Comparison of ENCODE assay signal across 21 mouse cellular contexts in the genomic region with DNA sequence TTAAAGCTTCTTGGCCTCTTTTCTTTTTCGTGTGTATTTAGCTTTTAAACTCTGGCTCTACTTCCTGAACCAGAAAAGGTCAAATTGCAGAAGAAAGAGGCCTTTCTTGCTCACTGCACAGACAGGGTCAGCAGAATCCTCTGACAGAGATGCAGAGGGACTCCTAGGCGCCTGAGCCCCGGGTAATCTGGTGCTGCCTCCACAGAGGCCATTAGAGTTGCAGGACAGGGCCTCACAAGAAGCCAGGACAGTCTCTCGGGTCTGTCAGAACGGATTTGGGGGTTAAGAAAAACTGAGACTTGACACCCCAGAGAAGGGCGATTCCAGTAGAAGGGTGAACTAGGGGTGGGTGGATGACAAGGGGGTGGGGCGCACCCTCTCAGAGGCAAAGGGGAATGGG. TPM values are rescaled to one million over a fixed set of nuclear protein-coding genes. Genes with fewer than 3 reads are reported as not detected.
A peak's percentile ranks its signal among the peaks of the same experiment; 100 is the strongest.
DNase-seq lines count a peak whose midpoint lies in the region; ATAC-seq lines count a peak whose summit lies in the region.
"Had no signal": no experiment of that assay in that cellular context is flagged by ENCODE, and none has a peak within 500 bp of the region (broad histone marks: within the 10 kb centered on the region; RNA-seq: fewer than 3 reads in every experiment).

No protein-coding gene starts in this region.

- H3K9me3 ChIP-seq in midbrain, embryonic 10.5 days (replicated peaks), result no peaks in the 10 kb centered on the region
- no peaks in the 10 kb centered on the region for H3K9me3 ChIP-seq in midbrain, embryonic 15.5 days
- H3K9me3 ChIP-seq: embryonic facial prominence, embryonic 12.5 days; G1E; midbrain, embryonic 13.5 days; neural tube, embryonic 15.5 days had no signal

- no peak overlapping the region for H3K9ac ChIP-seq in midbrain, embryonic 15.5 days
- H3K9ac ChIP-seq: embryonic facial prominence, embryonic 12.5 days; forebrain, postnatal 0 days; liver, embryonic 14.5 days; midbrain, embryonic 13.5 days; neural tube, embryonic 15.5 days had no signal

- H3K4me1 ChIP-seq in midbrain, embryonic 10.5 days, result peaks cover 5% of the 10 kb centered on the region
- no peaks in the 10 kb centered on the region for H3K4me1 ChIP-seq in midbrain, embryonic 15.5 days
- H3K4me1 ChIP-seq: midbrain, embryonic 13.5 days had no signal

- 61% methylated on average over 7 of the region's 7 CpGs for WGBS in midbrain, embryonic 10.5 days
- WGBS in midbrain, embryonic 15.5 days, result 56% methylated on average over 7 of the region's 7 CpGs

- H3K4me2 ChIP-seq in midbrain, embryonic 15.5 days, result no peak overlapping the region
- H3K4me2 ChIP-seq: embryonic facial prominence, embryonic 12.5 days; midbrain, embryonic 13.5 days; neural tube, embryonic 15.5 days had no signal

- no peaks in the 10 kb centered on the region for H3K27me3 ChIP-seq in midbrain, embryonic 10.5 days (ENCODE audit: low read depth, poor library complexity, severe bottlenecking)
- no peaks in the 10 kb centered on the region for H3K27me3 ChIP-seq in midbrain, embryonic 15.5 days (replicated peaks)
- H3K27me3 ChIP-seq: embryonic facial prominence, embryonic 12.5 days; midbrain, embryonic 13.5 days; neural tube, embryonic 15.5 days had no signal

- peak overlapping the region; percentile 28; the same call in 1 of the 2 replicates for H3K27ac ChIP-seq in midbrain, embryonic 10.5 days (replicated peaks)
- H3K27ac ChIP-seq in midbrain, embryonic 15.5 days, result no peak overlapping the region
- H3K27ac ChIP-seq: liver, embryonic 14.5 days; midbrain, embryonic 13.5 days; neural tube, embryonic 15.5 days had no signal

- peak; percentile 11 for DNase-seq in embryo, embryonic 11 days
- no peak for DNase-seq in embryo, embryonic 9.5 days (ENCODE audit: extremely low spot score)
- DNase-seq in midbrain, embryonic 10.5 days (ENCODE audit: low spot score), result no peak
- peak; percentile 8 to 12 for DNase-seq in kidney, postnatal 36 days
- DNase-seq in thymus, adult 18-20 months, result no peak
- DNase-seq in adrenal gland, adult 18-20 months (ENCODE audit: low spot score in 2 of 2), result no peak
- DNase-seq: cerebellum, postnatal 14 days; forebrain, postnatal 0 days; left cerebral cortex, postnatal 4 days; right cerebral cortex, adult 18-20 months had no signal

- no peak for ATAC-seq in midbrain, embryonic 15.5 days (replicated peaks)
- ATAC-seq in erythroblast, adult 5-6 weeks (replicated peaks; ENCODE audit: low FRiP score, poor library complexity, severe bottlenecking), result no peak
- ATAC-seq: CD4-positive, CD25-positive, alpha-beta regulatory T cell, adult 4 months; forebrain, postnatal 0 days; inflammation-experienced regulatory T-cells, adult 6 months; midbrain, embryonic 13.5 days had no signal

- H3K36me3 ChIP-seq in midbrain, embryonic 10.5 days, result no peaks in the 10 kb centered on the region
- H3K36me3 ChIP-seq in midbrain, embryonic 15.5 days (replicated peaks), result no peaks in the 10 kb centered on the region
- H3K36me3 ChIP-seq: embryonic facial prominence, embryonic 12.5 days; midbrain, embryonic 13.5 days; neural tube, embryonic 15.5 days had no signal

- no peak overlapping the region for H3K4me3 ChIP-seq in midbrain, embryonic 10.5 days
- no peak overlapping the region for H3K4me3 ChIP-seq in midbrain, embryonic 15.5 days
- H3K4me3 ChIP-seq: embryonic facial prominence, embryonic 12.5 days; midbrain, embryonic 13.5 days; myocyte; neural tube, embryonic 15.5 days had no signal

RNA-seq across cellular contexts. Expression of a gene that starts 42.6 kb away (rescaled TPM):
- polyA plus RNA-seq in midbrain, embryonic 10.5 days (2016; fragmentation: Nextera tagmentation; extraction: Ambion mirVana), result 4.9 and 5.8 TPM in 2 replicates
- polyA plus RNA-seq in midbrain, embryonic 15.5 days (2015; fragmentation: Nextera tagmentation; extraction: Ambion mirVana), result 7.9 and 8.4 TPM in 2 replicates
- 10 to 100 TPM; 12.3 to 13.5 TPM for total RNA-seq in adrenal gland, adult 18-20 months (2021)
- 0.96 and 1.5 TPM in 2 replicates for total RNA-seq in erythroblast, adult 5-6 weeks (2015; ENCODE audit: low replicate concordance)
- 0.51 and 1.8 TPM in 2 replicates for total RNA-seq in erythroblast, adult 5-6 weeks (2017; ENCODE audit: low replicate concordance)

RNA-seq across cellular contexts. Expression of a gene that starts 42.9 kb away (rescaled TPM):
- 0.12 TPM in 1 of 2 replicates, not detected in the other for polyA plus RNA-seq in midbrain, embryonic 10.5 days (2016; fragmentation: Nextera tagmentation; extraction: Ambion mirVana)
- 0.88 and 1.1 TPM in 2 replicates for polyA plus RNA-seq in midbrain, embryonic 15.5 days (2015; fragmentation: Nextera tagmentation; extraction: Ambion mirVana)
- not detected for total RNA-seq in adrenal gland, adult 18-20 months (2021)
- not detected in 2 replicates for total RNA-seq in erythroblast, adult 5-6 weeks (2015; ENCODE audit: low replicate concordance)
- total RNA-seq in erythroblast, adult 5-6 weeks (2017; ENCODE audit: low replicate concordance), result not detected in 2 replicates
- polyA plus RNA-seq: embryonic facial prominence, embryonic 12.5 days; G1E; myocyte; small intestine, adult 2 months had no signal

Comparison
In these comparisons a context has a peak if more than half of its experiments do, and no peak if none do; other contexts are left out.
1. DNase-seq: peak in embryo, embryonic 11 days (single experiment) and kidney, postnatal 36 days (2 of 2); none in embryo, embryonic 9.5 days (single experiment), midbrain, embryonic 10.5 days (single experiment), thymus, adult 18-20 months (0 of 2) and adrenal gland, adult 18-20 months (0 of 2).
2. RNA of a gene that starts 42.6 kb away (total RNA-seq): 12.3 to 13.5 TPM in adrenal gland, adult 18-20 months; 0.51 to 1.8 TPM in erythroblast, adult 5-6 weeks; every median in the first group is over 4 times any median in the second.